Mouse (Mus musculus): ENCODE results near the gene Vax2.

Vax2 gene

DNA sequence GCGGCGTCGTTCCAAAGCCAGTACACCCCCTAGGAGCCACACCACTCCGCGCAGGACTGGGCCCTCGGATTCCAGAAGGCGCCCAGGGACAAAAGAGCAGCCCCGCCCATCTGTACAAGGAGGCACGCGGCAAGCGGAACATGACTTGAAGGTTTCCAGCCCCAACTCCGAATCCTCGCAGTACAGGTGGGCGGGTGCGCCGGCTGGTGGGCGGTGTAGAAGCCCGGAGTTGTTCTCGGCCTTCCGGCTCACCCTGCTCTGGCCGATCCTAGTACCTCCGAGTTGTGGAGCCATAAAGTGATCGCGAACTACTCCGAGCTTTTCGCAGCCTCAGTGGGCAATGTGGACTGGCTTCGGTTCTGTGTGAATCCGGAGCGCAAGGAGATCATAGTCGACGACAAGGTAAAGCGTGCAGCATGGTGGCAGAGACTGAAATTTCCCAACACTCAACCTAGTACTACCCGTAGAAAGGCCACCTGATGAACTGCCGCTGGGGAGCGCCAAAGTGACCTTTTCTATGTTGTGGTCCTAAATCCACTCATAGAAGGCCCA lies 51.9 kb downstream of the Vax2 start:
- 23% methylated on average over 35 of the region's 35 CpGs for WGBS

DNA sequence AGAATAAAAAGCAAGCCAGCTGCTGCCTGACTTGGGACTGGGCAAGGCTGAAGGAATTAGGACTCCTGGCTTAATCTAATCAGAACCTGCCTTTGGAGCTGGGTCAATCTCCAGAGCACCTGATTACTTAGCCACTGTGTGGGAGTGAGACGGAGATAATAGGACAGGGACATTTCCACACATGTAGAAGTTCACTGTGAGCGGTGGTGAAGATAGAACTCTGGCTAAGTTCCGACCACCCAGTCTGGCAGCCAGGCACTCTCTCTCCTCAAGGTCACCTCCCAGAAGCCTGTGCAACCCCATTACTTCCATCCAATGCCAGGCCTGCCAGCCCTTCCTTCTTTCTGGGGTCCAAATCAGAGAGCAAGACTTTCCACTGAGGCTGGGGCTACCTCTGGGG lies 55.9 kb downstream of the Vax2 start:
- WGBS, result 97% methylated on average over 3 of the region's 3 CpGs

DNA sequence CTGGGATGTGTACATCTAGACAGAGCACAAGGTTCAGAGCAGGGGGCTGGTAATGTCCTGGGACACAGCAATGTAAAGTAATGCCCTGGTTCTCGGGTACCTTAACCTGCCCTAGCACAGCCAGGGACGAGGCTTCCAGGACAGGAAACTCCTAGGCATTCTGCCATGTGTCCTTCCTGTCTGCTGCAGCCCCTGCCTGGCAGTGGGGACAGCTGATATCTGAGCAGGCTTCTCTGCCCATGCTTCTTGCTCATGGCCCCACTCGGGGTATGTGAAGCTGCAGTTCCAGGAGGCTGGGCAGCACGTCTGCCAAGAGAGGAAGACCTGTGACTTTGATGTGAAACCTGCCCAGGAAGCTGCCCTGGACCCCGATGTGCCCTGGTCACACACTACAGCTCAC lies 57.4 kb downstream of the Vax2 start:
- 83% methylated on average over 5 of the region's 5 CpGs for WGBS

DNA sequence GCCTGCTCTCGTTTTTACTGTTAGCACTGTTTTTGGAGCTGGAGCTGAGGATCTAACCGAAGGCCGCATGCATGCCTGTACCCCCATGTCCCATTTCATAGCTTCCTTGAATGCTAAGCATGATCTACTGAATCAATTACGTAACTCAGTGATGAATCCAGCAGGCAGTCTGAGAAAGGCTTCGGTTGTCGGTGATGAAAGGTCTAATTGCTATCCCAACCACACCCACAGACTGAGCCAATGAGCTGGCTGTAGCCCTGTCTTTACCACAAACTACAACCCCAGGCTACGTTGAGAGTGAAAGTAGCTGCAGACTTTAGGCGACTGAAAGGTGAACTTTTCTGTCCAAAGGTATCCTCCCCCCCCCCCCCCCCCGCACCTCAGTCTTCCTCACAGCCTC lies 63.1 kb downstream of the Vax2 start:
- 49% methylated on average over 9 of the region's 9 CpGs for WGBS

DNA sequence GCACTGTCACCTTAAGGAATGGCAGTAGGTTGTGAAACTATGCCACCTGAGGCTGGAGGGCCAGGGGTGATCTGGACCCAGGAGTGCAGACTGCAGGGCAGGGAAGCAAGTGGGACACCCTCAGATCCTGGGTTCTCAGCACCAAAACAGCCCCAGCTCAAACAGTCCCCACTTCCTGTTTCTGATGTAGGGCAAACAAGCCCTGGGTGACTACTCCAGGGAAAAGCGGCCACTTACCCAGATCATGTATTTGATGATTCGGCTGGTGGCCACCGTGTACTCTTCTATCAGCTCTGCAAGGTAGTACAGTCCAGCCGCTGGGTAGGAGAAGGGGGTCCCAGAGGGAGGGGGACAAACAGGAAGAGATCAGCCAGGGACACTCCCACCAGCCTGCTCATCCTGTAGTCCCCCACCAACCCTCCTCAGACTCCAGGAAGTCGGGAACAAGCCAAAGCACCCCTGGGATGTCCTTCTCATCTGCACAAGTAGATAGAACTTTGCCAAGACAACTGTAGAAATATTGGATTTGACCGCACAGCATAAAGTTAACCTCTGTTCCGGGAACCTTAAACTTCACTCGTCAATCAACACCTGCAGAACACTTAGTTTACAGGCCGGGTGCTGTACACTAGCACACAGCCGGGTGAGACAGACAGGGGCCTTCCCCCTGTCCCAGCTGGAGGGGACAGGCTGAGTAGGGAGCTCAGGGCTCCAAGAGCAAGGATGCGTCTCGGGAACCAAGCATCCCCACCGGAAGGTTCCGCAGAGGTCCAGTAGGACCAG lies 63.9 kb downstream of the Vax2 start:
- WGBS, result under 1% methylated on average over 14 of the region's 14 CpGs

DNA sequence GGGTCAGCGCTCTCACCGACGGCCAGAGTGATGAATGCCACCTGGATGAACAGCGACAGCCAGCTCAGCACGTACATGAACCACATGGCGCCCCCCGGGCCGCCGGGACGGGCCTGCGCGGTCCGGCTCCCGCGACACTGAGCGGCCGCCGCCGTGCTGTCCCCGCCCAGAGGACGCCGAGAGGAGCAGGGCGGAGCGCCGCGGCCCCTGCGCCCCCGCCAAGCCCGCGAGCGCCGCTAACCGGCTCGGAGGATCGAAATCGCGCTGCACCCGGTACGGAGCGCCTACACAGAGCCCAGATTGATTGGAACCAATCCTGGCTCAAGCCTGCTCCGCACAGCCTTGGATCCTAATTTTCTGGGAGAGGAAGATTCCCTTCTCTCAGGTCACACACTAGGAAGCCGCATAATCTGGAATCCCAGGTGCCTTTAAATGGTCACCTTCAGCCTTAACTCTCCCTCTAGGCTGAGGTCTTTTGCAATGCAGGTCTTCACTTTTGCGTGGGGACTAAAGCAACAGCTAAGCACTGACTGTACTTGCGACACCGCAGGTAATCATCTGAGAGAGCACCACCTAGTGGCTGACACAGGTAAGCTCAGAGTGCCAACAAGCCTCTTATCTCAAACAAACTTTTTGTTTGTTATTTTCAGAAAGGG lies 64.7 kb downstream of the Vax2 start, which contains the start of gene Tex261:
Gene Tex261 (minus strand): TSS at position 176 of the 656 bp plus-strand sequence.
- WGBS, result under 1% methylated on average over 45 of the region's 45 CpGs

DNA sequence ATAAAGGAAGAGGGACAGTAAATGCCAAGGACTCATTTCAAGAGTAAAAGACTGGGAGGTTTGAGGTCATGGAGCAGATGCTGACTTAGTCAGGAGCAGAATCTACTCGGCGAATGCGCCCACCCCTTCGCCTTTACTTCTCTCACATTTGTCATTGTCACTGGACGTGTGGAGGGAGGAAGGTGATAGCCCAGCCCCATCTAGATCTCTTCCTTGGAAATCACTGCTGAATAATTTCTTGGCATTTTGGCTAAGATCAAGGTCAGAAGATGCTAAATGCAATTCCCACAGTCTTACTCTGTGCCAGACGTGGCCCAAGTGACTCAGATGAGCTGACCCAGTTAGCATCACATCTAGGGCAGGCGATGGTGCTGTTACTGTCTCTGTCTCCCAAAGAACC lies 67.2 kb downstream of the Vax2 start:
- WGBS, result 77% methylated on average over 7 of the region's 7 CpGs

DNA sequence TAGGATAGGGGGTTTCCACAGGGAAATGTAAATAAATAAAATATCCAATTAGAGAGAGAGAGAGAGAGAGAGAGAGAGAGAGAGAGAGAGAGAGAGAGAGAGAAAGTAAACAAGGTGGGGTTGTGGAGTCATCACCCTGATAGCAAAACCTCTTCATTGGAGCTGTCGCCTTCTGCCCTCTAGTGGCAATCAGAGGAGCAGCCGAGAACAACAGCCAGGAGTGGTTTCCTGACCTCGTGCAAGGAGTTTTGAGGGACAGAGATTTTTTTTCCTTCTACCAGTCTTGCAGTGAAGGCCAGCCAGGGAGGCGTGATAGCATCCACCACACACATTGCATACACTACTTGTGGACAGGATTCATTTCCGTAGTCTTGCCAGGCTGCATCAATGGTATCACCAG lies 68.0 kb downstream of the Vax2 start:
- WGBS, result 15% methylated on average over 5 of the region's 5 CpGs

DNA sequence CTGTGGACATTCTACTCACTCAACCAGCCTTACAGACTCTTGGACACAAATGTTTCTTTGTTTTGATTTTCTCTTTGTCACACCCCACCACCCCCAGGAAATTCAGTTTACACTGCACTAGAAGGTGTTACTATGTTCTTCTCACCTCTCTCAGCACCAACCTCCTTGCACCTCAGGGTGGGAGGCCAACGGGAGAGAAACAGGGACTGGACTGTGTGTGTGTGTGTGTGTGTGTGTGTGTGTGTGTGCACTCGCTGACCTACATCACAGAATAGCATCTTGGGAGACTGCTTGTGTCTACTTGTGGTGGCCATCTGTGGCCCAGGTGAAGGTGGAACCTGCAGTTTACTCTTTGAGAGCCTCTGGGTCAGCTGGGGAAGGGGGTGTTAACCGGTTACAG lies 75.4 kb downstream of the Vax2 start:
- 76% methylated on average over 3 of the region's 3 CpGs for WGBS
